Comparison of ENCODE assay signal across 21 mouse cellular contexts in genomic region chr12:13576761-13577160, GRCm38 (mm10).
DNase-seq lines count a peak whose midpoint lies in the region; ATAC-seq lines count a peak whose summit lies in the region.
"Had no signal": no experiment of that assay in that cellular context is flagged by ENCODE, and none has a peak within 500 bp of the region (broad histone marks: within the 10 kb centered on the region; RNA-seq: fewer than 3 reads in every experiment).

No protein-coding gene starts in this region.

- H3K27ac ChIP-seq in embryonic facial prominence, embryonic 12.5 days, result no peak overlapping the region
- H3K27ac ChIP-seq in embryonic facial prominence, embryonic 10.5 days (replicated peaks), result no peak overlapping the region
- no peak overlapping the region for H3K27ac ChIP-seq in heart, embryonic 12.5 days (ENCODE audit: poor library complexity, severe bottlenecking)
- no peak overlapping the region for H3K27ac ChIP-seq in hindbrain, embryonic 12.5 days
- H3K27ac ChIP-seq in hindbrain, embryonic 13.5 days, result no peak overlapping the region
- H3K27ac ChIP-seq in embryonic facial prominence, embryonic 14.5 days (replicated peaks; ENCODE audit: low read depth, low read length), result no peak overlapping the region
- H3K27ac ChIP-seq: gastrocnemius, adult 2 months; hindbrain, embryonic 15.5 days had no signal

- intact Hi-C loops in heart, postnatal 25 days (cut with DNase I), result no loop called here

- H3K27me3 ChIP-seq in embryonic facial prominence, embryonic 12.5 days, result no peaks in the 10 kb centered on the region
- no peaks in the 10 kb centered on the region for H3K27me3 ChIP-seq in embryonic facial prominence, embryonic 10.5 days (replicated peaks; ENCODE audit: low read depth, poor library complexity, severe bottlenecking)
- H3K27me3 ChIP-seq in heart, embryonic 12.5 days (replicated peaks), result no peaks in the 10 kb centered on the region
- no peaks in the 10 kb centered on the region for H3K27me3 ChIP-seq in hindbrain, embryonic 12.5 days
- H3K27me3 ChIP-seq in hindbrain, embryonic 13.5 days, result no peaks in the 10 kb centered on the region
- H3K27me3 ChIP-seq in embryonic facial prominence, embryonic 14.5 days (replicated peaks; ENCODE audit: control insufficient read depth, insufficient read depth, low read length), result no peaks in the 10 kb centered on the region
- H3K27me3 ChIP-seq: hindbrain, embryonic 15.5 days; Patski had no signal

- WGBS in embryonic facial prominence, embryonic 12.5 days, result 60% methylated on average over 4 of the region's 4 CpGs
- 82% methylated on average over 4 of the region's 4 CpGs for WGBS in embryonic facial prominence, embryonic 10.5 days
- 42% methylated on average over 4 of the region's 4 CpGs for WGBS in heart, embryonic 12.5 days
- 74% methylated on average over 4 of the region's 4 CpGs for WGBS in hindbrain, embryonic 12.5 days
- 77% methylated on average over 4 of the region's 4 CpGs for WGBS in hindbrain, embryonic 13.5 days
- 52% methylated on average over 4 of the region's 4 CpGs for WGBS in embryonic facial prominence, embryonic 14.5 days

- no peak overlapping the region for H3K4me3 ChIP-seq in embryonic facial prominence, embryonic 12.5 days
- no peak overlapping the region for H3K4me3 ChIP-seq in embryonic facial prominence, embryonic 10.5 days
- no peak overlapping the region for H3K4me3 ChIP-seq in heart, embryonic 12.5 days
- H3K4me3 ChIP-seq in hindbrain, embryonic 12.5 days, result no peak overlapping the region
- no peak overlapping the region for H3K4me3 ChIP-seq in hindbrain, embryonic 13.5 days
- H3K4me3 ChIP-seq in embryonic facial prominence, embryonic 14.5 days (ENCODE audit: low read depth, low read length), result no peak overlapping the region
- H3K4me3 ChIP-seq: gastrocnemius, adult 2 months; hindbrain, embryonic 15.5 days had no signal

- no peak overlapping the region for H3K9ac ChIP-seq in embryonic facial prominence, embryonic 12.5 days
- no peak overlapping the region for H3K9ac ChIP-seq in heart, embryonic 12.5 days
- no peak overlapping the region for H3K9ac ChIP-seq in hindbrain, embryonic 12.5 days
- H3K9ac ChIP-seq in hindbrain, embryonic 13.5 days, result no peak overlapping the region
- H3K9ac ChIP-seq in embryonic facial prominence, embryonic 14.5 days (ENCODE audit: low read depth, low read length), result no peak overlapping the region
- H3K9ac ChIP-seq: hindbrain, embryonic 15.5 days had no signal

- no peak for DNase-seq in embryonic facial prominence, embryonic 10.5 days (ENCODE audit: low spot score)
- DNase-seq in heart, postnatal 25 days (ENCODE audit: low spot score), result no peak
- no peak for DNase-seq in embryonic facial prominence, embryonic 14.5 days (ENCODE audit: low spot score)
- no peak for DNase-seq in right cerebral cortex, adult 18-20 months
- DNase-seq: adrenal gland, postnatal 14 days; cerebellum, adult 2 months; cerebellum, postnatal 10 days; gastrocnemius, adult 2 months; gastrocnemius, postnatal 25 days; heart, postnatal 10 days; kidney, adult 8-10 months had no signal

- no peaks in the 10 kb centered on the region for H3K9me3 ChIP-seq in embryonic facial prominence, embryonic 12.5 days
- no peaks in the 10 kb centered on the region for H3K9me3 ChIP-seq in embryonic facial prominence, embryonic 10.5 days
- no peaks in the 10 kb centered on the region for H3K9me3 ChIP-seq in heart, embryonic 12.5 days (replicated peaks)
- no peaks in the 10 kb centered on the region for H3K9me3 ChIP-seq in hindbrain, embryonic 12.5 days (replicated peaks)
- no peaks in the 10 kb centered on the region for H3K9me3 ChIP-seq in hindbrain, embryonic 13.5 days
- H3K9me3 ChIP-seq in embryonic facial prominence, embryonic 14.5 days (ENCODE audit: control insufficient read depth, low read length), result no peaks in the 10 kb centered on the region
- H3K9me3 ChIP-seq: hindbrain, embryonic 15.5 days had no signal

- ATAC-seq in embryonic facial prominence, embryonic 12.5 days (ENCODE audit: insufficient number of reproducible peaks, insufficient read depth, low FRiP score, low TSS enrichment), result 0 out of 2 replicates have a peak, but pooled peaks have one; percentile 35
- ATAC-seq in heart, embryonic 12.5 days (ENCODE audit: insufficient number of reproducible peaks, low FRiP score), result peak; percentile 31; the same call in 1 of the 2 replicates
- peak; percentile 35; the same call in 1 of the 2 replicates for ATAC-seq in hindbrain, embryonic 12.5 days (ENCODE audit: low FRiP score)
- no peak for ATAC-seq in hindbrain, embryonic 13.5 days (ENCODE audit: low FRiP score)
- peak; percentile 44; the same call in 1 of the 2 replicates for ATAC-seq in embryonic facial prominence, embryonic 14.5 days (ENCODE audit: low read depth)
- ATAC-seq: activated CD4-positive, CD25-positive, alpha-beta regulatory T cell, adult 4 months; forebrain, embryonic 14.5 days; inflammation-experienced regulatory T-cells, adult 6 months; intestine, postnatal 0 days had no signal

- peaks cover 8% of the 10 kb centered on the region for H3K4me1 ChIP-seq in embryonic facial prominence, embryonic 12.5 days
- peaks cover 31% of the 10 kb centered on the region for H3K4me1 ChIP-seq in embryonic facial prominence, embryonic 10.5 days
- peaks cover 26% of the 10 kb centered on the region for H3K4me1 ChIP-seq in heart, embryonic 12.5 days (replicated peaks)
- H3K4me1 ChIP-seq in hindbrain, embryonic 12.5 days, result 0 out of 2 replicates have a peak, but pooled peaks cover 2% of the 10 kb centered on the region
- peaks cover 9% of the 10 kb centered on the region; the same call in 1 of the 2 replicates for H3K4me1 ChIP-seq in hindbrain, embryonic 13.5 days (replicated peaks)
- H3K4me1 ChIP-seq in embryonic facial prominence, embryonic 14.5 days (ENCODE audit: control insufficient read depth, insufficient read depth, low read length), result peaks cover 5% of the 10 kb centered on the region; the same call in 1 of the 2 replicates
- H3K4me1 ChIP-seq: hindbrain, embryonic 15.5 days had no signal

- no peaks in the 10 kb centered on the region for H3K36me3 ChIP-seq in embryonic facial prominence, embryonic 12.5 days
- no peaks in the 10 kb centered on the region for H3K36me3 ChIP-seq in embryonic facial prominence, embryonic 10.5 days (replicated peaks)
- H3K36me3 ChIP-seq in heart, embryonic 12.5 days, result no peaks in the 10 kb centered on the region
- H3K36me3 ChIP-seq in hindbrain, embryonic 12.5 days, result no peaks in the 10 kb centered on the region
- no peaks in the 10 kb centered on the region for H3K36me3 ChIP-seq in hindbrain, embryonic 13.5 days
- H3K36me3 ChIP-seq in embryonic facial prominence, embryonic 14.5 days (ENCODE audit: control insufficient read depth, insufficient read depth, low read length), result no peaks in the 10 kb centered on the region
- H3K36me3 ChIP-seq: hindbrain, embryonic 15.5 days had no signal

- H3K4me2 ChIP-seq in embryonic facial prominence, embryonic 12.5 days (replicated peaks), result no peak overlapping the region
- no peak overlapping the region for H3K4me2 ChIP-seq in heart, embryonic 12.5 days
- H3K4me2 ChIP-seq in hindbrain, embryonic 12.5 days (replicated peaks), result no peak overlapping the region
- no peak overlapping the region for H3K4me2 ChIP-seq in hindbrain, embryonic 13.5 days
- H3K4me2 ChIP-seq in embryonic facial prominence, embryonic 14.5 days (ENCODE audit: low read depth, low read length), result no peak overlapping the region
- H3K4me2 ChIP-seq: hindbrain, embryonic 15.5 days had no signal
